Mouse (Mus musculus): Measurements from ENCODE around the gene Eif4b.

DNA sequence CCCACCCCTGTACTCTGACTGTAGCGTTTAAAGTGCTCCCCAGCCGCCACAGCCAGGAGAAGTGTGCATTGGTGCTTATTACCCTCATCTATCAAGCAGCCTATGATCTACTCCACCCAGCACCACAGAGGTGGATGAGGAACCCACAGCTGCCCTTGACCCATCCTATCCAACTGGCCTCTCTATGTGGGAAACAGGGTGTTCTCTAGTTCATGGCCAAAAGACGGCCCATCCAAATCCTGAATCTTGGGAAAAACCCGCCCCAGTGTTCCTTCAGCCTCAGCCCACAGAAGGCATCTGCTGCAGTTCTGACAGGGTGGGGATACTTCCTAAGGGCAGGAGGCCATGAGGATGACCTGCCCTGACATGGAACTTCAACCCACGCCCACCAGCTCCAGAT is 47.0 kb downstream of the Eif4b start:
- no peak for TF ChIP-seq CTCF (IDR thresholded peaks at IDR 0.05; ENCODE audit: low read depth)
- no peak for TF ChIP-seq EP300 (IDR thresholded peaks at IDR 0.05; ENCODE audit: low read depth)

Data from liver, postnatal 0 days (tissue).